Mouse (Mus musculus) gastrocnemius, adult 2 months (tissue): ENCODE results near the gene Mrgpra6. TPM values are rescaled to one million over a fixed set of nuclear protein-coding genes. Genes with fewer than 3 reads are reported as not detected.

Source experiments
- DNase-seq: peaks from one replicate; pipeline ENCODE4 v3.0.0; 2022
- H3K27ac ChIP-seq: fragments of 200-600 bp; 2 replicates; pipeline ENCODE4 v1.8.1; 2022; ENCODE audit warnings: mild to moderate bottlenecking
- H3K4me3 ChIP-seq: fragments of 200-600 bp; 2 replicates; pipeline ENCODE4 v1.8.1; 2022; ENCODE audit warnings: mild to moderate bottlenecking, moderate library complexity
- CTCF ChIP-seq: fragments of 200-600 bp; IDR thresholded peaks from 2 replicates; pipeline ENCODE4 v1.8.1; 2022; ENCODE audit warnings: antibody characterized with exemption, mild to moderate bottlenecking, moderate library complexity
- intact Hi-C: fragments of 180-260 bp; cut with DNase I; formaldehyde crosslinking; loops from one replicate; pipeline ENCODE4 v1.15.1; 2025
- long read RNA-seq, 2 experiments: library from polyadenylated mRNA; stranded (forward); transcript quantifications; one replicate each; pipeline ENCODE4 v2.0.0; 2021
- total RNA-seq, 2 experiments: library from RNA; stranded (reverse); gene quantifications; 2 replicates each; pipeline ENCODE4 v1.2.3; 2021

Mrgpra6 gene
- not detected for total RNA-seq
- long read RNA-seq, experiment 1 = 0 reads
- long read RNA-seq, experiment 2 = 0 reads

GRCm38 (mm10) chr7:47204830-47205229 lies at the start of gene Mrgpra6:
Mrgpra6 (minus strand) TSS chr7:47204920.
- H3K4me3 ChIP-seq = no peak within 1 kb of the TSS
- no peak for TF ChIP-seq CTCF
- intact Hi-C loops = no loop called here

GRCm38 (mm10) chr7:47252770-47253169 lies 48.0 kb upstream of the Mrgpra6 start, which contains the start of gene Mrgpra9:
Mrgpra9 (minus strand) TSS chr7:47252848.
- intact Hi-C loops = no loop called here
- no peak for TF ChIP-seq CTCF
- Histone ChIP-seq H3K4me3 (no peak within 1 kb of the TSS), H3K27ac (no peak within 1 kb of the TSS)
- DNase-seq = no peak

More at GRCm38 (mm10) chr7:47204830-47205229, at the start of gene Mrgpra6:
- no peak within 1 kb of the TSS for H3K27ac ChIP-seq
- DNase-seq = no peak

GRCm38 (mm10) chr7:47244658-47245057 lies 39.9 kb upstream of the Mrgpra6 start:
- H3K27ac ChIP-seq = no peak overlapping the region
- intact Hi-C loops = no loop called here
- no peak overlapping the region for H3K4me3 ChIP-seq
- no peak for TF ChIP-seq CTCF
- no peak for DNase-seq

GRCm38 (mm10) chr7:47195271-47195670 lies 9.4 kb downstream of the Mrgpra6 start:
- no peak for DNase-seq
- intact Hi-C loops = no loop called here
- H3K27ac ChIP-seq = no peak overlapping the region
- H3K4me3 ChIP-seq = no peak overlapping the region
- TF ChIP-seq CTCF = no peak

- Histone ChIP-seq H3K27ac (no peak overlapping the region), H3K4me3 (no peak overlapping the region)
- intact Hi-C loops = no loop called here
- no peak for TF ChIP-seq CTCF
- DNase-seq = no peak
Measured at GRCm38 (mm10) chr7:47170814-47171213, 33.9 kb downstream of the Mrgpra6 start.

- no peak for TF ChIP-seq CTCF
- intact Hi-C loops = no loop called here
- no peak for DNase-seq
- Histone ChIP-seq H3K27ac (no peak overlapping the region), H3K4me3 (no peak overlapping the region)
Measured at GRCm38 (mm10) chr7:47165028-47165427, 39.7 kb downstream of the Mrgpra6 start.

- Histone ChIP-seq H3K4me3 (no peak overlapping the region), H3K27ac (no peak overlapping the region)
- no peak for DNase-seq
- intact Hi-C loops = no loop called here
- no peak for TF ChIP-seq CTCF
Measured at GRCm38 (mm10) chr7:47163203-47163602, 41.5 kb downstream of the Mrgpra6 start.

GRCm38 (mm10) chr7:47158451-47158850 lies 46.3 kb downstream of the Mrgpra6 start:
- Histone ChIP-seq H3K27ac (no peak overlapping the region), H3K4me3 (no peak overlapping the region)
- intact Hi-C loops = no loop called here
- no peak for TF ChIP-seq CTCF
- no peak for DNase-seq

GRCm38 (mm10) chr7:47157743-47158142 lies 47.0 kb downstream of the Mrgpra6 start:
- no peak for DNase-seq
- intact Hi-C loops = no loop called here
- Histone ChIP-seq H3K27ac (no peak overlapping the region), H3K4me3 (no peak overlapping the region)
- TF ChIP-seq CTCF = no peak

GRCm38 (mm10) chr7:47155849-47156248 lies 48.9 kb downstream of the Mrgpra6 start:
- no peak for DNase-seq
- intact Hi-C loops = no loop called here
- Histone ChIP-seq H3K4me3 (no peak overlapping the region), H3K27ac (no peak overlapping the region)
- TF ChIP-seq CTCF = no peak

GRCm38 (mm10) chr7:47155396-47155795 lies 49.3 kb downstream of the Mrgpra6 start:
- no peak overlapping the region for H3K27ac ChIP-seq
- intact Hi-C loops = no loop called here
- DNase-seq = no peak
- H3K4me3 ChIP-seq = no peak overlapping the region
- peak; percentile 26; the same call in 1 of the 2 replicates for TF ChIP-seq CTCF

GRCm38 (mm10) chr7:47150420-47151061 lies 54.2 kb downstream of the Mrgpra6 start:
- TF ChIP-seq CTCF = peak; percentile 89
- H3K27ac ChIP-seq = no peak overlapping the region
- intact Hi-C loops = loop anchor here (1.0 to 2.0 kb wide), 2 partner anchors 127 to 188 kb away; no protein-coding TSS in a partner anchor
- no peak for DNase-seq
- H3K4me3 ChIP-seq = no peak overlapping the region

GRCm38 (mm10) chr7:47148298-47148697 lies 56.4 kb downstream of the Mrgpra6 start:
- intact Hi-C loops = no loop called here
- no peak for TF ChIP-seq CTCF
- H3K4me3 ChIP-seq = no peak overlapping the region
- no peak for DNase-seq
- no peak overlapping the region for H3K27ac ChIP-seq
